Mouse (Mus musculus) mature B cell (primary cell): ENCODE data around the gene Tbxa2r.

ENCODE experiments used
- in situ Hi-C: fragments of 300-500 bp; cut with MboI; formaldehyde crosslinking; loops from 2 replicates; pipeline ENCODE4 v1.14.3; 2019

Gene Tbxa2r

GRCm38 (mm10) chr10:81365672-81366476 lies 37.3 kb downstream of the Tbxa2r start, which contains the start of gene 4930404N11Rik:
Gene 4930404N11Rik (minus strand): TSS chr10:81365816.
- in situ Hi-C loops: no loop called here

- in situ Hi-C loops: no loop called here
These were observed 38.1 kb downstream of the Tbxa2r start for GRCm38 (mm10) chr10:81366477-81367206.

- in situ Hi-C loops: no loop called here
These were observed 38.6 kb downstream of the Tbxa2r start for GRCm38 (mm10) chr10:81367207-81367495.

DNA sequence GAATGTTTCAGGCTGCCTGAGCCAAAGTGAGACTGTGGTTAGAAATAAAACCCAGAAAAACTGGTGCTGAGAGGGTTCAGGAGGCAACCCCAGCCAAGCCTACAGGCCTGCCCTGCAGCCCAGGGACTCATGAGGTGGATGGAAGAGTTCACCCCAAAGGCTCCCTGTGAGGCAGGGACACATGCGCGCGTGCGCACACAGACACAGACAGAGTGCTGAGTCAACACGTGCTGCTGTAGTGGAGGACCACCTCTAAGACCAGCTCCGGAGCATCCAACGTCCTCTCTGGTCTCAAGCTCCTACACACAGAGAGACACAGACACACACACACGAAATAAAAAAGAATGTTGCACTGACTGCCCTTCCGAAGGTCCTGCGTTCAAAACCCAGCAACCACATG lies 46.8 kb downstream of the Tbxa2r start:
- in situ Hi-C loops: no loop called here

DNA sequence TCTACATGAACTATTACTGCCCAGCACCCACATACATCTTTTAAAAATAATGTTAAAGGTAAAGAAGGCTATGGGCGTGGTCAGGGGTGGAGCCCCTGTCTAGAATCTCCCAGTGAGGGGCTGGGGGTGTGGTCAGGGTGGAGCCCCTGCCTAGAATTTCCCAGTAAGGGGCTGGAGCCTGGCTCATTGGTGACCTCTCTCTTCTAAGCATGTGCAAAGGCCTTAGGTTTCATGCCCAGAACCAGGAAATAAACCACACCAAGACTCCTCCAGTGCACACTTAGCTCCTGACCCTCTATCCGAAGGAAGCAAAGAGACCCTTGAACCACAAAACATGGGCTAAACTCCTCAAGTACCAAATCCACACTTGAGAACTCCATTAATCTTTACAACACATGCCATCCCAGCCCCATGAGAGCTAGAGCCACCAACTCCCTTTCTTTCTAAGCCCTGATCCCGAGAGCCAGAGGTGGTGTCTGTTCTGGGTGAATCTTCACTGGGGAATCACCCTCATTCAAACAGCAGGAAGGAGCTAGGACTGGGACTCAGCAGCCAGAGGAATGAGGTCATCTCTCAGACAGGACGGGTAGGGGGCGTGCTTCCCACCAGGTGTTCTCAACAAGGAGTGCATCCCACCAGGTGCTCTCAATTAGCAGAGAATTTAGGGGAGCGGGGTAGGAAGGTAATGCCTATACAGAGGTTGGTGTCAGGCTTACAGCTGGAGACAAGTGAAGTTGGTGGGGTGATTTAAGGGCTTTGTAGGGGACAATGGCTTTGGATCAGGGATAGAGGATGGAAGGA lies 48.2 kb downstream of the Tbxa2r start:
- in situ Hi-C loops: no loop called here

- in situ Hi-C loops: no loop called here
These were observed 48.8 kb downstream of the Tbxa2r start for GRCm38 (mm10) chr10:81377362-81377664.

DNA sequence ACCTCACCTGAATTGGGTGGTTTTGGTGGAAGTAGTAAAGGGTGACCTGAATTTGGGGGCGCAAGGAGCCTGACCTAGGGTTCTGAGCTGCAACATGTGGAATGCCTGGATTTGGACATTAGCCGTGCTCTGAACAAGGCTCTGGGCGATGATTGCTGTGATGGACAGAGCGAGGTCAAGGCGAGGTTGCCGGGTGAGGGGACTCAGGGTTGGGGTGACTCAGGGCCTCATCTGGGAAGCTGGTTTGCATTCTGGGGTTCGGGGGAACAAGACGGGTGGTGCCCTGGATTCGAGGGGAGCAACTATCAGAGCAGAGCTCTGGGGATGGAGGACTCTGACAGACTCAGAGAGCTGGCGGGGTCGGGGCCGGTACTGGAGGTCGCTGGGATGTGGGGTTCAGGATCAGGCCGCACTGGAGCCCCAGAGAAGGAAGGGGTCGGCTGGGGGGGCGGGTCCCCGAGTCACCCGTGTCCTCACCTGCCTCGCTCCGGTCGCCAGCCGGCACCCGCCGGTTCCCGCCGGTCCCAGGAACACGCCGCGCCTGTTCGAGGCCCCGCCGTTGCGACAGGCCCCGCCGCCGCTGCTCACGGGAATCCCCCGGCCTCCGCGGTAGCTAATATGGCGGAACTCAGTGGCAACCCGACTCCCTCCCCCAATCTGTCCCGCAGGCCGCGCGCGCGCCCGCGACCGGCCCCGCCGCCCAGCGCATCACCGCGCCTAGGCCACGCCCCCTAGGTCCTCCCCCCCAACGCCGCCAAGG lies 49.4 kb downstream of the Tbxa2r start, which contains the start of gene Fzr1:
Gene Fzr1 (minus strand): TSS at position 724 of the 760 bp plus-strand sequence.
- in situ Hi-C loops: no loop called here

- in situ Hi-C loops: no loop called here
These were observed 50.1 kb downstream of the Tbxa2r start for GRCm38 (mm10) chr10:81378553-81379182.

DNA sequence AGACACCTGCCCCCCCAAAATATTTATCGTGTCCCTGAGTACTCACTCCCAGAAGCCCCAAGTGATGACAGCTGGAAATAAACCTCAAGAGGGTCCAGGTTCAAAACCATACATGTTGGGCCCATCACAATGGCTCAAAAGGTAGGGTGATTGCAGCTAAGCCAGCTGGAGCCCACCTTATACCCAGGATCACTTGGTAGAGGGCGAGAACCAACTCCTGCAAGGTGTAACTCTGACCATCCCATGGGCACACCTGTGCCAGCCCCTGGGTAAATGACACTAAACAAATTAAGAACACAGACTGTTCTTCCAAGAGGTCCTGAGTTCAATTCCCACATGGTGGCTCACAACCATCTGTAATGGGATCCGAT lies 50.6 kb downstream of the Tbxa2r start:
- in situ Hi-C loops: no loop called here

- in situ Hi-C loops: no loop called here
These were observed 51.4 kb downstream of the Tbxa2r start for GRCm38 (mm10) chr10:81379809-81380378.

- in situ Hi-C loops: no loop called here
These were observed 53.5 kb downstream of the Tbxa2r start for GRCm38 (mm10) chr10:81382039-81382438.

DNA sequence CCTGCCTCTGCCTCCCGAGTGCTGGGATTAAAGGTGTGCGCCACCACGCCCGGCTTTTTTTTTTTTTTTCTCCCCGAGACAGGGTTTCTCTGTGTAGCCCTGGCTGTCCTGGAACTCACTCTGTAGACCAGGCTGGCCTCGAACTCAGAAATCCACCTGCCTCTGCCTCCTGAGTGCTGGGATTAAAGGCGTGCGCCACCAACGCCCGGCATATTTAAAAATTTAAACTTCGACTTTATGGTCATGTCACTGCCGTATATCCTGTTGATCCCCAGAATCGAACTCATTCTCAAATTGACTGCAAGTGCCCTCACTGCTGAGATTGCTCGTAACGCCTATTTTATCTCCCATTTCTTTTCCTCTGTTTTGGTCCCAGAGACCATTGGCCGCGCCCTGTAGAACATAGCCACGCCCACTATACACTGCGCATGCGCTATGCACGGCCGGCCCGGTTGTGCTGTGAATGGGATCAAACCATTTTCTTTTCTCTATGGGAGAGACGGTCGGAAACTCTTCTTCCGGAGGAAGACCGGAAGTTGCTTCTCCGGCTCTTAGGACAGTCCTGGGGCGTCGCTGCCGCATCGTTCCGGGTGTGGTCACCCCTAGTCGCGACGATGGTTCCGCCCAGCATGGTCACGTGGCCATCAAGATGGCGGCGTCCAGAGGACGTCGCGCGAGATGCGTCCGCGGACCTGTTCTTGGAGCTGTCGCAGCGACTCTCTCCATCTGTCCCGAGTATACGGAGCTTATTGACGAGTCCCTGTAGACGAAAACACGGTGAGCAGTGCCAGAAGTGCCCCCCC lies 55.5 kb downstream of the Tbxa2r start, which contains the start of the genes Dohh and Gm48551:
Gene Dohh (plus strand): TSS at position 627 of the 803 bp plus-strand sequence.
Gene Gm48551 (plus strand): TSS at position 665 of the 803 bp plus-strand sequence.
- in situ Hi-C loops: no loop called here

DNA sequence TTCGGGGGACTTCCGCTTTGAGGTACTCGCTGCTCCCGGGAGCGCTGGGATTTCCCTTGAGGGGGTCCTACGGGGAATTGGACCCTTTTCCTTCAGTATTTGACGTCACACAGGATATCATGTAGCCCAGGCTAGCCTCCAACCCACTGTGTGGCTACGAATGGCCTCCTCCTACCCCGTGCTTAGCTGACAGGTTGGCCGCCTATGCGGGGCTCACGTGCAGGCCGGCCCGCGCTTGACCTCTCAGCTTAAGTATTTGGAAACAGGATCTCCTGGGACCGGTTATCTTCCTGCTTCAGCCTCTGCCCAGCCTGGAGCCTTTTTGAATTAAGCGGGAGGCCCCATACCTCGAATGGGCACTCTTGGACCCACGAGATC lies 56.1 kb downstream of the Tbxa2r start:
- in situ Hi-C loops: no loop called here
